Mouse (Mus musculus) heart, embryonic 11.5 days (tissue): ENCODE measurements around the gene Map2k2. TPM values are rescaled to one million over a fixed set of nuclear protein-coding genes. Genes with fewer than 3 reads are reported as not detected.

Source experiments
- ATAC-seq: fragments of 200-750 bp; cut with Nextera tagmentation; replicated peaks from 2 replicates; pipeline ENCODE4 v1.8.0; 2017; ENCODE audit warnings: moderate library complexity; ENCODE audit not compliant: insufficient number of reproducible peaks, low FRiP score, low TSS enrichment
- H3K27ac ChIP-seq: fragments of 300-500 bp; sonication (generic); 2 replicates; pipeline ENCODE4 v1.5.1; 2014; ENCODE audit warnings: mild to moderate bottlenecking, low read depth, low read length
- H3K27me3 ChIP-seq: fragments of 300-500 bp; sonication (generic); 2 replicates; pipeline ENCODE4 v1.6.1; 2014; ENCODE audit warnings: mild to moderate bottlenecking, low read length, mixed read lengths; ENCODE audit not compliant: control insufficient read depth, insufficient read depth
- H3K36me3 ChIP-seq: fragments of 300-500 bp; sonication (generic); 2 replicates; pipeline ENCODE4 v1.6.1; 2014; ENCODE audit warnings: mild to moderate bottlenecking, low read length, moderate library complexity, mixed read lengths; ENCODE audit not compliant: control insufficient read depth, insufficient read depth
- H3K4me1 ChIP-seq: fragments of 300-500 bp; sonication (generic); 2 replicates; pipeline ENCODE4 v1.6.1; 2014; ENCODE audit warnings: low read length; ENCODE audit not compliant: control insufficient read depth, insufficient read depth
- H3K4me2 ChIP-seq: fragments of 300-500 bp; sonication (generic); 2 replicates; pipeline ENCODE4 v1.6.1; 2014; ENCODE audit warnings: mild to moderate bottlenecking, moderate library complexity
- H3K4me3 ChIP-seq: fragments of 300-500 bp; sonication (generic); 2 replicates; pipeline ENCODE4 v1.5.1; 2014; ENCODE audit warnings: low read depth, low read length
- H3K9ac ChIP-seq: fragments of 300-500 bp; sonication (generic); 2 replicates; pipeline ENCODE4 v1.6.1; 2014; ENCODE audit warnings: mild to moderate bottlenecking, low read depth, low read length, moderate library complexity
- H3K9me3 ChIP-seq: fragments of 300-500 bp; sonication (generic); replicated peaks from 2 replicates; pipeline ENCODE4 v1.6.1; 2016; ENCODE audit warnings: low read length; ENCODE audit not compliant: control insufficient read depth
- WGBS: fragments of 180-500 bp; shearing (Covaris S2); extraction: QIAGEN DNeasy Blood & Tissue Kit; methylation state at CpG from one replicate; pipeline ENCODE4 v1.1.7; 2014; ENCODE audit not compliant: insufficient replicate concordance; 5-methylcytosine and 5-hydroxymethylcytosine counted together
- polyA plus RNA-seq: library from polyadenylated mRNA; unstranded; fragments of >200 nt; fragmentation: Nextera tagmentation; extraction: Ambion mirVana; gene quantifications from 2 replicates; pipeline ENCODE4 v1.2.1, GENCODE M21; 2014

The Map2k2 gene
- polyA plus RNA-seq, 1 experiment from 2014 or later, result 153 TPM

GRCm38 (mm10) chr10:81122889-81123288 lies 17.2 kb downstream of the Map2k2 start:
- H3K4me3 ChIP-seq, result no peak overlapping the region
- no peaks in the 10 kb centered on the region for H3K27me3 ChIP-seq
- H3K36me3 ChIP-seq, result peaks cover 35% of the 10 kb centered on the region
- 83% methylated on average over 2 of the region's 2 CpGs for WGBS
- no peaks in the 10 kb centered on the region for H3K9me3 ChIP-seq
- H3K4me1 ChIP-seq, result no peaks in the 10 kb centered on the region
- H3K4me2 ChIP-seq, result no peak overlapping the region
- no peak overlapping the region for H3K9ac ChIP-seq
- H3K27ac ChIP-seq, result no peak overlapping the region
- ATAC-seq, result no peak

- no peaks in the 10 kb centered on the region for H3K27me3 ChIP-seq
- H3K9me3 ChIP-seq, result no peaks in the 10 kb centered on the region
- ATAC-seq, result no peak
- H3K4me3 ChIP-seq, result no peak overlapping the region
- no peak overlapping the region for H3K27ac ChIP-seq
- H3K4me1 ChIP-seq, result peaks cover 1% of the 10 kb centered on the region; the same call in 1 of the 2 replicates
- 84% methylated on average over 11 of the region's 11 CpGs for WGBS
- peaks cover 32% of the 10 kb centered on the region for H3K36me3 ChIP-seq
- H3K9ac ChIP-seq, result no peak overlapping the region
- no peak overlapping the region for H3K4me2 ChIP-seq
Measured at GRCm38 (mm10) chr10:81123500-81123899, 17.8 kb downstream of the Map2k2 start.

GRCm38 (mm10) chr10:81134181-81134587 lies 28.5 kb downstream of the Map2k2 start:
- ATAC-seq, result no peak
- Histone ChIP-seq H3K27ac (no peak overlapping the region), H3K4me2 (peak overlapping the region; percentile 96), H3K9ac (peak overlapping the region; percentile 43; the same call in 1 of the 2 replicates), H3K36me3 (no peaks in the 10 kb centered on the region), H3K4me1 (peaks cover 11% of the 10 kb centered on the region), H3K4me3 (peak overlapping the region; percentile 19), H3K9me3 (no peaks in the 10 kb centered on the region), H3K27me3 (peaks cover 15% of the 10 kb centered on the region)
- WGBS, result 2% methylated on average over 16 of the region's 16 CpGs

GRCm38 (mm10) chr10:81134966-81135681 lies 29.4 kb downstream of the Map2k2 start, which contains the start of gene Zbtb7a:
Gene Zbtb7a, plus strand, starts transcription at chr10:81135220.
- H3K27ac ChIP-seq, result peak within 1 kb of the TSS; percentile 94
- peak within 1 kb of the TSS; percentile 68 for H3K4me3 ChIP-seq
- H3K4me1 ChIP-seq, result peaks cover 17% of the 10 kb centered on the region
- H3K9ac ChIP-seq, result peak within 1 kb of the TSS; percentile 87
- no peak for ATAC-seq
- peak within 1 kb of the TSS; percentile 96 for H3K4me2 ChIP-seq
- WGBS, result 3% methylated on average over 40 of the region's 41 CpGs
- H3K9me3 ChIP-seq, result no peaks in the 10 kb centered on the region
- H3K27me3 ChIP-seq, result peaks cover 15% of the 10 kb centered on the region
- H3K36me3 ChIP-seq, result no peaks in the 10 kb centered on the region

- Histone ChIP-seq H3K9me3 (no peaks in the 10 kb centered on the region), H3K4me2 (peak overlapping the region; percentile 96), H3K4me3 (peak overlapping the region; percentile 68), H3K27me3 (peaks cover 15% of the 10 kb centered on the region), H3K9ac (peak overlapping the region; percentile 87), H3K36me3 (no peaks in the 10 kb centered on the region), H3K27ac (peak overlapping the region; percentile 94), H3K4me1 (peaks cover 26% of the 10 kb centered on the region)
- WGBS, result under 1% methylated on average over 64 of the region's 86 CpGs
- ATAC-seq, result peak; percentile 31
Measured at GRCm38 (mm10) chr10:81135831-81136705, 30.4 kb downstream of the Map2k2 start.

GRCm38 (mm10) chr10:81136706-81137231 lies 31.1 kb downstream of the Map2k2 start:
- H3K9me3 ChIP-seq, result no peaks in the 10 kb centered on the region
- peaks cover 33% of the 10 kb centered on the region for H3K4me1 ChIP-seq
- H3K4me2 ChIP-seq, result peak overlapping the region; percentile 96
- H3K36me3 ChIP-seq, result no peaks in the 10 kb centered on the region
- peak overlapping the region; percentile 94 for H3K27ac ChIP-seq
- WGBS, result under 1% methylated on average over 40 of the region's 50 CpGs
- peak; percentile 11 for ATAC-seq
- H3K27me3 ChIP-seq, result peaks cover 15% of the 10 kb centered on the region
- H3K9ac ChIP-seq, result peak overlapping the region; percentile 87
- peak overlapping the region; percentile 68 for H3K4me3 ChIP-seq

GRCm38 (mm10) chr10:81137252-81138130 lies 31.8 kb downstream of the Map2k2 start:
- peaks cover 40% of the 10 kb centered on the region for H3K4me1 ChIP-seq
- WGBS, result under 1% methylated on average over 84 of the region's 89 CpGs

More at GRCm38 (mm10) chr10:81137252-81138130, 31.8 kb downstream of the Map2k2 start:
- Histone ChIP-seq H3K27ac (peak overlapping the region; percentile 94), H3K9me3 (no peaks in the 10 kb centered on the region), H3K36me3 (no peaks in the 10 kb centered on the region), H3K4me2 (peak overlapping the region; percentile 96), H3K4me3 (peak overlapping the region; percentile 68), H3K9ac (peak overlapping the region; percentile 87), H3K27me3 (peaks cover 15% of the 10 kb centered on the region)
- peak; percentile 87 for ATAC-seq
